Mouse (Mus musculus): ENCODE results near the gene Dot1l.

The Dot1l gene

DNA sequence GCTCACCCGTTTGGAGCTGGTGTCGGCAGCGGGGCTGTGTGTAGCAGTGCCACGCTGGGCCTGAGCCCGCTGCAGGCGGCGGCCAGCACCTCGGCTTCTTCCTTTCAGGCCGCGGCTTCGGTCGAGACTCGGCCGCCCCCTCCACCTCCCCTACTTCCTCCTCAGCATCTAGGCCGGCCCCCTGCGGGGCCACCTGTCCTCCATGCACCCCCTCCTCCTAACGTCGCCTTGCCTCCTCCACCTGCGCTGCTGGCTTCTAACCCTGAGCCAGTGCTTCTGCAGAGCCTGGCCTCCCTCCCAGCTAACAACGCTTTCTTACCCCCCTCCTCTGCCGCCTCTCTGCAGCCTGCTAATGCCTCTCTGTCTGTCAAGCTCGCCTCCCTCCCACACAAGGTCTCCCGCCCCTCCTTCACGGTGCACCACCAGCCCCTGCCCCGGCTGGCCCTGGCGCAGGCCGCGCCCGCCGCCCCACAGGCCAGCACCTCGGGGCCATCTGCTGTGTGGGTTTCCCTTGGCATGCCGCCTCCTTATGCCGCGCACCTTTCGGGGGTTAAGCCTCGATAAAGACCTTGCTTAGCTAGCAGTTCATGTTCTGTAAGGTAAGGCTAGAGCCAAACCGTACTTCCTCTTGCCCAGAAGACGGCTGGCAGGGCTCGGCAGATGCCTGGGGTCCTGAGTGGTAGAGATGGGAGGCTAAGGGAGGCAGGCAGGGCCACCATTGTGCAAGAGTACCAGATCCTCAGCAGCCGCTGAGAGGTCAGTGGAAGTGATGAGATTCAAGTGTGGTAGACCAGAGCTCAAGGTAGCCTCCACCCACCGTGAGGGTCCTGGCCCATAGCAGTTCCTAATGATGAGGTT lies 37.4 kb downstream of the Dot1l start:
- DNase-seq (ENCODE audit: extremely low spot score): no peak

DNA sequence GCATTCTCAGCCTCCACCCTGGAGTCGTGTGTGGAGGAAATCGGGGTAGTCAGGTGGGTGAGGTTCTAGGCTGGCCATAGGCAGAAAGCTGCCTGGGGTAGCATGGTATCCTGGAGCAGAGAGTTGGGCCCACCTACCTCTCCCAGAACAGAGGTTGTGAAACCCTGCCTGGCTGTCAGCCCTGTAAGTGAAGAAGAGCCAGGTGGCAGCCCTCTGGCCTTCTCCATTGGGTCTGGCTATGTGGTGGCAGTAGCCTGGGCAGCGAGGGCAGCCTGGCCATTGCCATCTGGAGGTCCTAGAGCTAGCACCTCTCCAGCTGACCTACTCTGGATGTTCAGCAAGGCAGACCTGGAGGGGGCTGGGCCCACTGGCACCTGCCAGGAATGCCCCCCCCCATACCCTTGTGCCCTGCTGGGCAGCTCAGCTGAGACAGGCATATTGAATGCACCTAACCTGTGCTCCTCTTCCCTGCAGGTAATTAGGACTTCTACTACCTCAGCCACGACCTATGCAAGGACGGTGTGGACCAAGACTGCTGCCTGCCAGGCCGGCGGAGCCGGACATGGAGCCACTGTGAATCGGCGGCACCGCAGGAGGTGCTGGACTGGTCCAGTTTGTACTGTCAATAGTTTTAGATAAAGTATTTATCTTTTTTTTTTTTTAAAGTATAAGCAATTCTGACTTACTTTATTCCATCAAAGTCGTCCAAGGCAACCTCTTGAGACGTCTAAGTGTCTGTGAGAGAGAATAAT lies 38.2 kb downstream of the Dot1l start:
- no peak for DNase-seq (ENCODE audit: extremely low spot score)

DNA sequence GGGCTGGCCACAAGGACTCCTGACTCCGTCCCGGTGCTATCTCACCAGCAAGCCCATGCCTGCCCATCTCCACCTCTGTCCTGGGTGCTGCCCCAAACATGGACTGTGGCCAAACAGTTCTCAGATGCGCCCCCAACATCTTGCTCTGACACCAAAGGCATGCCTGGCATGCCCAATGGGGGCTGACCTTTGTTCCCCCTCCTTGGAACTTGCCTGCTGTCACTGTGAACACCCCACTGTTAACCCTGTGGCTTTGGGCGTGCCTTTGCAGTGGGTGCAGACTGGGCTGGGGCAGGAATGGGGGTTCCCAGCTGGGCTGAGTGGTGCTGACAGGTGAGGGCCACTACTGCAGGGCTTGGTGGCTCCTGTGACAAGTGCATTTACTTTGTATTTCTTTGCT lies 38.8 kb downstream of the Dot1l start:
- DNase-seq (ENCODE audit: extremely low spot score): no peak

- DNase-seq (ENCODE audit: extremely low spot score): no peak
These were observed 39.7 kb downstream of the Dot1l start for GRCm38 (mm10) chr10:80794750-80795149.

DNA sequence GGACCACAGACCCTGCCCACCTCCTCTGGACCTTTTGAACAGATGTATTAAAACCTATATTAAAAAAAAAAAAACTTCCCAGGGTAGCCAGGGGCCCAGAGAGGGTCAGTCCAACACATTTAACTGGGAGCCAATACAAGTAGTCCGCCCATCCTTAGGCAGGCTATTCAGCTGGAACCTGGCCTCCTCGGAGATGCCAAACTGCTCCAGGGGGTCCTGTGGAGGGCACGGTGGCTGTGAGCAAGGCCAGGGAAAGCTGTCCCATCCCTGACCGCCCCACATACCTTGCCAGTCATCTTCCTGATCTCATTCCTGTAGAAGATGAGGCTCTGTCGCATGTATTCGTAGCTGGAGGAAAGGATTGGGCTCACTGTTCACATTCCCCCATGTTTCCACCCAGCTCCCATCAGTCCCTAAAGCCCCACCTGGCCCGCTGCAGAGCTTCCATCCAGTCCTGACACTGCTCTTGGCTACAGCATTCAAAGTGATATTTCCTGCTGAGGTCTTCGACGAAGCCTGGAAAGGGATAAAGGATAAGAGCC lies 41.4 kb downstream of the Dot1l start:
- DNase-seq (ENCODE audit: extremely low spot score): no peak

GRCm38 (mm10) chr10:80797186-80798149 lies 42.5 kb downstream of the Dot1l start:
- peak; percentile 42 for DNase-seq (ENCODE audit: extremely low spot score)

DNA sequence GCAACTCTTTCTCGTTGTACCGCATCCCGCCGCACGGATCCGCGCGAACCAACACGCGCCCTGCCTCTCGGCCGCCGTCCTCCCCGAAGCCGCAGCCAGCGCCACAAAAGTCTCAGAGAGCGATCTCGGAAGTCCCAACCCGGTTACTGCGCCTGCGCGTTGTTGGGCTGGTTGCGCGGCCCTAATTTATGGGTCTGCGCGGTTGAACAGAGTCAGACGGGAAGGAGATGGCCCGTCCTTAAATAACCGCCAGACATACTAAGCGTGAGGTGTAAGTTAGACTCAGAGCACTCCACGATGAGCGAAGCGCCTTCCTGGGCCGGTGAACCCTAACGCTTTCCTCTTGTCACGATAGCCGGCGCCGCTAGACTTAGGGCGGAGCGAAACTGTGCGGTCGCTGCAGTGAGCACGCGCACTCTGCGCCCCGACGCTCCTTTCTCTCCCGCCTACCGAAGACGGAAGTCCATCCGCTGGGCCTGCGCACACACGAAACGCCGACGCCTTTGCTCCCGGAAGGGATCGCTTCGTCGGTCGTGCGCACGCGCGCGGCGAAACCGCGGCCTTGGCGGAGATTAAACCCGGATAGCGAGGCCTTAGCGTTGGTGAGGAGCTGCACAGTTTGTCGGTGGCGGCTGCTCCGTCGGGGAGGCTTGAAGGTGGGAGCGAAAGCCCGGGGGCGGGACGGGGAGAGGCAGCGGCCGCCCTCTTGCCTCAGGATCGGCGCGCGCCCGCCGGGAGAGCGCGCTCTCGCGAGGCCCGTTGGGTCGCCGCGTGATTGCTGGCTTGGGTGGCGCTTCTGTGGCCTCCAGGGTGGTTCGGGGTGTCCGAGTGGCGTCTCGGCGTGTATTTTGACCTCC lies 43.4 kb downstream of the Dot1l start, which contains the start of the genes Sf3a2 and Plekhj1:
TSS of gene Sf3a2 (plus strand) at position 49 of the 857 bp plus-strand sequence.
TSS of gene Plekhj1 (minus strand) at position 477 of the 857 bp plus-strand sequence.
- peak; percentile 92 for DNase-seq (ENCODE audit: extremely low spot score)

DNA sequence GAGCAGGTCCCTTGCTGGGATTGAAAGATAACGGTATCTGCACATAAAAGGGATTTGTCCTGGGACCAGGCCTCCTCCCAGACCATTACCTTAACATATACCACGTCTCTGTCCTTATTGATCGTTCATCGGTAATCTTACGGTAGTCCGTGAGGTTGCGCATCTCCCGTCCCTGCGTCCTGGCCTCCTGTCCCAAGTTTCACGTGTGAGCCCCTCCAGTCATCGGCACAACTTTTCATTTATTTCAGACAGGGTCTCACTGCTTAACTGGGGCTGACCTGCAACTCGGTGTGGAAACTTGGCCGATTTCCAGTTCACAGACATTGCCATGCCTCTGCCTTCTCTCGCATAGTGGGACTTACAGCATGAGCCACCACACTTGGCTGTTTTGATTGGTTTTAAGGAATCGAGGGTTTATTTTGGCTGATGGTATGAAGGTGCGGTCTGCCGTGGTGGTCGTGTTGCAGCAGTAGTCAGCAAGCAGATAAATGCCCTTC lies 44.1 kb downstream of the Dot1l start:
- DNase-seq (ENCODE audit: extremely low spot score): no peak

DNA sequence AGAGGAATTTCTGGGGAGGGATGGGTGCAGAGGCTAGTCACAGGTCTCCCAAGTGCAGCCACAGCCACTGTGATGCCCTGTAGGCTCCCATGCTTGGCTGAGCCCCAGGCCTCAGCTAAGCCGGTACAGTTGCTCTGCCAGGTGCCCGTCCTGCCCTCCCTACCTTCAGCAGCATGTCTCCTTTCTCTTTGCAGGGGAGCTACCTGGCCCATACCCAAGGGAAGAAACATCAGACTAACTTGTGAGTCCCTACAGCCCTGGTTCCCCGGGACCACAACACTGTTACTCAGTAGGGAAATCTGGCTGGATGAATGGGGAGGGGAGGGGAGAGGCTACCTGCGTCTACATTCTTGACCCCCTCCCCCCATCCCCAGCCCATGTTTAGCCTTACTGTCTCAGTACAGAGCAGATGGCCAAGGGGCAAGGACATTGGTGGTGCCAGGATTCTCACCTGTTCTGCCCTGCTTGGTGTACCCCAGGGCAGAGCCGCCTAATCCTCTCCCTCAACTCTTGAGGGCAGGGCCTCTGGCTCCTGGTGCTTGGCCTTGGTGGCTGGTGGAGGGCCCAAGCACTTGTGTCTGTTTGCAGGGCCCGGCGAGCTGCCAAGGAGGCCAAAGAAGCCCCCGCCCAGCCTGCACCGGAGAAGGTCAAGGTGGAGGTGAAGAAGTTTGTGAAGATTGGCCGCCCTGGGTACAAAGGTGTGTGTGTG lies 47.4 kb downstream of the Dot1l start:
- no peak for DNase-seq (ENCODE audit: extremely low spot score)

- DNase-seq (ENCODE audit: extremely low spot score): no peak
These were observed 48.0 kb downstream of the Dot1l start for GRCm38 (mm10) chr10:80802996-80803395.

GRCm38 (mm10) chr10:80804340-80804739 lies 49.3 kb downstream of the Dot1l start:
- no peak for DNase-seq (ENCODE audit: extremely low spot score)

GRCm38 (mm10) chr10:80804916-80805315 lies 49.9 kb downstream of the Dot1l start, which contains the start of gene Amh:
Amh (plus strand) TSS chr10:80805243.
- DNase-seq (ENCODE audit: extremely low spot score): no peak

DNA sequence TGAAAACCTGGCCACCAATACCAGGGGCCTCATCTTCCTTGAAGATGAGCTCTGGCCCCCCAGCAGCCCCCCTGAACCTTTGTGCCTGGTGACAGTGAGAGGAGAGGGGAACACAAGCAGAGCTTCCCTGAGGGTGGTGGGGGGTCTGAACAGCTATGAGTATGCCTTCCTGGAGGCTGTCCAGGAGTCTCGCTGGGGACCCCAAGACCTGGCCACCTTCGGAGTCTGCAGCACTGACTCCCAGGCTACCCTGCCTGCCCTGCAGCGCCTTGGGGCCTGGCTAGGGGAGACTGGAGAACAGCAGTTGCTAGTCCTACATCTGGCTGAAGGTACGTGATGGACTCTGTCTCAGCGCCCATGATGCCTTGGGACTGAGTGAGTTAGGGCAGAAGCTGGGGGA lies 50.3 kb downstream of the Dot1l start:
- DNase-seq (ENCODE audit: extremely low spot score): no peak

GRCm38 (mm10) chr10:80805925-80806324 lies 50.9 kb downstream of the Dot1l start:
- DNase-seq (ENCODE audit: extremely low spot score): peak; percentile 86

- no peak for DNase-seq (ENCODE audit: extremely low spot score)
These were observed 51.5 kb downstream of the Dot1l start for GRCm38 (mm10) chr10:80806341-80807056.

GRCm38 (mm10) chr10:80807057-80807627 lies 52.1 kb downstream of the Dot1l start:
- DNase-seq (ENCODE audit: extremely low spot score): peak; percentile 80

DNA sequence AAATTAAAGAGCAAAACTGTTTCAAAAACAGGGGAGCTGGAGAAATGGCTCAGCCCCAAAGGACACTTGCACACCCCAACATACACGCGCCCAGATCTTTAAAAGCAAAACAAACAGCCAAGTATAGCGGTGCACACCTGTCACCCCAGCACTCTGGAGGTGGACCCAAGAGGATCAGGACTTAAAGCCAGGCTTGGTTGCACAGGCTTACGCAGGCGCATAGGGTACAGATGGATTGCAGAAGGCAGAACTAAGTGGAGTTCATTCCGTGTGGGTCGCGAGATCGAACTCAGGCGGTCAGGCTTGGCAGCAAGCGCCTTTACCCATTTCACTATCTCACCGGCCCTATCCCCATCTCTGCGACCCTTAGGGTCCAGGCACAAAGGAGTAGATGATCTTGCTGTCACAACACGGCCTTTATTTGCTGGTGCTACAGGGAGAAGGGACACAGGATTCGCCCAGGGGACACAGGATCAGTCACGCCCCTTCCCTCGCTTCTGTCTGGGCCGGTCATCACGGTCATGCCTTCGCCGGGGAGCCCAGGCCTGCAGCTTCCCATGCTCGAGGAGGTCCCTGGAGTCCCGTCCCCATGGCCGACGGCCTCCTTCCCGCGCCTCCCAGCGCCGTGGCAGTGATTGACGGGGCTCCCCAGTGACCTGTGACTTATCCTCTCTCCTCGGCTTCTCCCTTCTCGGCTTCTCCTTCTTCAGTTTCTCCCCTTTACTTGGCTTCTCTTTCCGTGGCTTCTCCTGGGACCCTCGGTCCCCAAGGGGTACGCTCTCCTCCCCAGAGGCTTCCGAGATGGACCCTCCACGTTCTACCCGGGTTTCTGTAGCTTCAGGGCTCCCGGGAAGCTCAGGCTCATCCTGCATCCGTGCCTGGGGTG lies 53.3 kb downstream of the Dot1l start:
- peak; percentile 57 for DNase-seq (ENCODE audit: extremely low spot score)
